Mouse (Mus musculus) small intestine, adult 10 weeks (tissue): Measurements from ENCODE around the gene Hadh. TPM values are rescaled to one million over a fixed set of nuclear protein-coding genes. Genes with fewer than 3 reads are reported as not detected.

Source experiments
- polyA plus RNA-seq: library from polyadenylated mRNA; stranded (reverse); fragments of 350-450 nt; fragmentation: Illumina TruSeq; extraction: RNeasy Lipid Tissue Mini Kit (QIAGEN cat#74804); gene quantifications from one replicate; pipeline ENCODE4 v1.2.3, GENCODE M21; 2014; ENCODE audit warnings: low replicate concordance

Hadh gene
- polyA plus RNA-seq, result 467 TPM

GRCm38 (mm10) chr3:131271559-131272373 lies at the start of gene Hadh:
TSS of gene Hadh (minus strand) at chr3:131272101.

GRCm38 (mm10) chr3:131302452-131303319 lies 30.8 kb upstream of the Hadh start, which contains the start of gene Cyp2u1:
TSS of gene Cyp2u1 (minus strand) at chr3:131303227.

Other genes starting within 250 kb of the Hadh start
- 0.30 TPM for gene Lef1, start 161.6 kb downstream of the Hadh start, polyA plus RNA-seq
- gene Cyp2u1, start 31.1 kb upstream of the Hadh start, polyA plus RNA-seq, result 2.3 TPM
- 53.1 TPM for gene Sgms2, start 219.3 kb upstream of the Hadh start, polyA plus RNA-seq